Comparison of ENCODE assay signal across 9 mouse cellular contexts in the genomic region with DNA sequence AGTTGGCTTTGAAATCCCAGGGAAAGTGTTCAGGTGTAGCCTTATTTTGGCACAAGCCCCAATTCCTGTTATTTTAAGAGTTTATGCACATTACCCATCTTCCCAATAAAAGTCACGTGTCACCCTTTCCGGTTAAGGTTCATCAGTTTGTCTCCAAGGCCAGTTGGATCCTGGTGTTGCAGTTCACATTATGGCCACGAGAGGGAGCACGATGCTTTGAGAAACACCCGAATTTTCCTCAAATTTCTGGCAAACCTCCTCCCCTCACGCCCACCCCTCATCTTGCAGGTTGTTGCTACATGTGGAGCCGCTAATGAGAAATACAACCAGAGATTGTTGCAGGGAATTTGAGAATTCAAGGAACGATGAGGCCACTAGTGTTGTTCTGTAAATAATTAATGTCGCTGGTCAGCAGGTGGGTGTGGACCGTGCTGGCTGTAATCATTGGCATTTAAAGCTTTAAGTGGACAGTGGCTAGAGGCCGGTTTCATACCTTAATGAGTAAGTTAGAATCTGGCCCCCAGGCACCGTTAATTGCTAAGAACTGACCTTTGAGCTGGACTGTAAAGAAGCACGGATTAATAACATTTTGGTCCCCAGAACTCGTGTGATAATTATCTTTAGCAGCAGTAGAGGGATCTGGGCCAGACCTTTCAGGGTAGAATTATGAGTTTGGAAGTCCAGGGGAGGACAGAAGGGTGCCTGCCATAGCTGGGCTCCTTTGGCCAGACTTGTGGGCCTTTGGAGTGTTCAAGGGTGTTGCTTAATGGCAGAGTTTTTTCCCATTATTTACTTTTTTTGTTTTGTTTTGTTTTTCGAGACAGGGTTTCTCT. TPM values are rescaled to one million over a fixed set of nuclear protein-coding genes. Genes with fewer than 3 reads are reported as not detected.
DNase-seq lines count a peak whose midpoint lies in the region; ATAC-seq and TF ChIP-seq lines count a peak whose summit lies in the region.
"Had no signal": no experiment of that assay in that cellular context is flagged by ENCODE, and none has a peak within 500 bp of the region (broad histone marks: within the 10 kb centered on the region; RNA-seq: fewer than 3 reads in every experiment).

No protein-coding gene starts in this region.

- peaks cover 19% of the 10 kb centered on the region for H3K27me3 ChIP-seq in heart, embryonic 15.5 days
- H3K27me3 ChIP-seq in liver, embryonic 14.5 days (ENCODE audit: control insufficient read depth, insufficient read depth, low read length) = no peaks in the 10 kb centered on the region
- peaks cover 24% of the 10 kb centered on the region; the same call in 1 of the 2 replicates for H3K27me3 ChIP-seq in neural tube, embryonic 13.5 days
- no peaks in the 10 kb centered on the region for H3K27me3 ChIP-seq in thymus, adult 2 months (ENCODE audit: control insufficient read depth, insufficient read depth, low read length)

- 0 out of 2 replicates have a peak overlapping the region, but pooled peaks have one; percentile 22 for H3K9ac ChIP-seq in heart, embryonic 15.5 days
- H3K9ac ChIP-seq in liver, embryonic 14.5 days (replicated peaks) = no peak overlapping the region
- H3K9ac ChIP-seq in neural tube, embryonic 13.5 days = no peak overlapping the region

- TF ChIP-seq CTCF in bone marrow macrophage, adult 2 months (IDR thresholded peaks at IDR 0.05; ENCODE audit: low read depth, low read length) = peak; percentile 96
- TF ChIP-seq CTCF in liver, embryonic 14.5 days (IDR thresholded peaks at IDR 0.05; ENCODE audit: low read depth) = peak; percentile 94
- TF ChIP-seq CTCF in thymus, adult 2 months (IDR thresholded peaks at IDR 0.05; ENCODE audit: borderline replicate concordance, control insufficient read depth, extremely low read depth, insufficient read depth, low read length, poor library complexity) = peak; percentile 26; the same call in 1 of the 2 replicates

- H3K4me3 ChIP-seq in bone marrow macrophage, adult 2 months (ENCODE audit: insufficient read depth, low read length) = no peak overlapping the region
- peak overlapping the region; percentile 31 for H3K4me3 ChIP-seq in heart, embryonic 15.5 days
- no peak overlapping the region for H3K4me3 ChIP-seq in liver, embryonic 14.5 days (ENCODE audit: insufficient read depth in 1 of 2, low read depth in 2 of 2, low read length in 2 of 2)
- no peak overlapping the region for H3K4me3 ChIP-seq in neural tube, embryonic 13.5 days
- H3K4me3 ChIP-seq in thymus, adult 2 months (ENCODE audit: control insufficient read depth, insufficient read depth, low read length) = no peak overlapping the region
- H3K4me3 ChIP-seq: erythroblast, embryonic 14.5 days had no signal

- no peak for TF ChIP-seq EP300 in liver, embryonic 14.5 days (IDR thresholded peaks at IDR 0.05; ENCODE audit: low read depth)

- 17% methylated on average over 15 of the region's 15 CpGs for WGBS in heart, embryonic 15.5 days
- WGBS in liver, embryonic 14.5 days (ENCODE audit: insufficient replicate concordance) = 16% methylated on average over 15 of the region's 15 CpGs
- WGBS in neural tube, embryonic 13.5 days = 18% methylated on average over 15 of the region's 15 CpGs
- WGBS in thymus, adult 2 months = 21% methylated on average over 15 of the region's 15 CpGs

- no peak for TF ChIP-seq POLR2A in bone marrow macrophage, adult 2 months (IDR thresholded peaks at IDR 0.05; ENCODE audit: borderline replicate concordance, low read depth, low read length)
- no peak for TF ChIP-seq POLR2A in thymus, adult 2 months (IDR thresholded peaks at IDR 0.05; ENCODE audit: control insufficient read depth, extremely low read depth, insufficient read depth, low read length, poor library complexity)

- DNase-seq in CD4-positive, CD25-positive, alpha-beta regulatory T cell, adult 2 months (ENCODE audit: low read depth, low spot score) = peak; percentile 77
- peak; percentile 7 for DNase-seq in fibroblast of lung, adult 2 months (ENCODE audit: low read depth)
- peak; percentile 80 to 90 for DNase-seq in kidney, postnatal 25 days
- peak; percentile 17 to 41 (median 22) for DNase-seq in liver, embryonic 14.5 days (ENCODE audit: low read depth in 3 of 3, low spot score in 3 of 3)
- DNase-seq in thymus, adult 2 months = peak; percentile 64

- no peaks in the 10 kb centered on the region for H3K4me1 ChIP-seq in bone marrow macrophage, adult 2 months (ENCODE audit: control insufficient read depth, insufficient read depth, low read length)
- H3K4me1 ChIP-seq in heart, embryonic 15.5 days (replicated peaks) = no peaks in the 10 kb centered on the region; the same call in 1 of the 2 replicates
- peaks cover 0 to 2% of the 10 kb centered on the region in 2 experiments; a peak in 1 of 4 replicates for H3K4me1 ChIP-seq in liver, embryonic 14.5 days (replicated peaks; ENCODE audit: control insufficient read depth in 2 of 2, insufficient read depth in 2 of 2, low read length in 1 of 2)
- H3K4me1 ChIP-seq in neural tube, embryonic 13.5 days (replicated peaks) = peaks cover 8% of the 10 kb centered on the region
- H3K4me1 ChIP-seq in thymus, adult 2 months (replicated peaks; ENCODE audit: control insufficient read depth, insufficient read depth, low read length) = no peaks in the 10 kb centered on the region

- no peaks in the 10 kb centered on the region for H3K9me3 ChIP-seq in heart, embryonic 15.5 days (replicated peaks)
- no peaks in the 10 kb centered on the region for H3K9me3 ChIP-seq in liver, embryonic 14.5 days (ENCODE audit: control insufficient read depth, low read length)
- no peaks in the 10 kb centered on the region; the same call in 1 of the 2 replicates for H3K9me3 ChIP-seq in neural tube, embryonic 13.5 days

- H3K27ac ChIP-seq in bone marrow macrophage, adult 2 months (ENCODE audit: insufficient read depth, low read depth, low read length) = no peak overlapping the region
- no peak overlapping the region for H3K27ac ChIP-seq in heart, embryonic 15.5 days
- H3K27ac ChIP-seq in liver, embryonic 14.5 days = no peak overlapping the region
- H3K27ac ChIP-seq in neural tube, embryonic 13.5 days (replicated peaks) = no peak overlapping the region
- no peak overlapping the region for H3K27ac ChIP-seq in thymus, adult 2 months (ENCODE audit: control insufficient read depth, insufficient read depth, low read length)

- no peaks in the 10 kb centered on the region for H3K36me3 ChIP-seq in heart, embryonic 15.5 days
- H3K36me3 ChIP-seq in liver, embryonic 14.5 days (replicated peaks; ENCODE audit: control insufficient read depth, insufficient read depth, low read depth) = no peaks in the 10 kb centered on the region
- H3K36me3 ChIP-seq in neural tube, embryonic 13.5 days = no peaks in the 10 kb centered on the region
- no peaks in the 10 kb centered on the region for H3K36me3 ChIP-seq in thymus, adult 2 months (ENCODE audit: control insufficient read depth, insufficient read depth, low read length)

- no peak for ATAC-seq in heart, embryonic 15.5 days (replicated peaks; ENCODE audit: insufficient number of reproducible peaks, insufficient read depth, low FRiP score, low read depth)
- no peak for ATAC-seq in liver, embryonic 14.5 days (ENCODE audit: insufficient read depth)
- ATAC-seq in neural tube, embryonic 13.5 days (ENCODE audit: low read depth) = 0 out of 2 replicates have a peak, but pooled peaks have one; percentile 21

- peak overlapping the region; percentile 58 for H3K4me2 ChIP-seq in heart, embryonic 15.5 days
- peak overlapping the region; percentile 23; the same call in 1 of the 2 replicates for H3K4me2 ChIP-seq in liver, embryonic 14.5 days (ENCODE audit: low read depth)
- peak overlapping the region; percentile 46 for H3K4me2 ChIP-seq in neural tube, embryonic 13.5 days

RNA-seq across cellular contexts. Expression of a gene that starts 49.2 kb away (rescaled TPM):
- 66.7 and 69.2 TPM in 2 replicates for polyA plus RNA-seq in bone marrow macrophage, adult 2 months (2012; ENCODE audit: insufficient read depth, insufficient read length, missing spikeins)
- polyA plus RNA-seq in heart, embryonic 15.5 days (2015; fragmentation: Nextera tagmentation; extraction: Ambion mirVana) = 12.0 and 13.5 TPM in 2 replicates
- 7.6 and 13.6 TPM in 2 replicates for polyA plus RNA-seq in liver, embryonic 14.5 days (2012; rRNA removed)
- polyA plus RNA-seq in liver, embryonic 14.5 days (2014; fragmentation: Nextera tagmentation; extraction: Ambion mirVana) = 10.6 and 12.3 TPM in 2 replicates
- 17.2 and 21.2 TPM in 2 replicates for polyA plus RNA-seq in neural tube, embryonic 13.5 days (2015; fragmentation: Nextera tagmentation; extraction: Ambion mirVana)
- polyA plus RNA-seq in thymus, adult 2 months (2012; rRNA removed) = 27.0 and 35.0 TPM in 2 replicates

Comparison
In these comparisons a context has a peak if more than half of its experiments do, and no peak if none do; other contexts are left out.
1. DNase-seq: peak in every context shown above with its lines; median percentile 85 in kidney, postnatal 25 days; 77 in CD4-positive, CD25-positive, alpha-beta regulatory T cell, adult 2 months; 64 in thymus, adult 2 months; 22 in liver, embryonic 14.5 days; 7 in fibroblast of lung, adult 2 months.
2. CTCF ChIP-seq: peak in every context shown above with its lines; median percentile 96 in bone marrow macrophage, adult 2 months; 94 in liver, embryonic 14.5 days; 26 in thymus, adult 2 months.